Mouse (Mus musculus): ENCODE measurements around the gene Prickle1. TPM values are rescaled to one million over a fixed set of nuclear protein-coding genes. Genes with fewer than 3 reads are reported as not detected.

Gene Prickle1
- polyA plus RNA-seq, 1 experiment from 2014 or later = 2.9 TPM

DNA sequence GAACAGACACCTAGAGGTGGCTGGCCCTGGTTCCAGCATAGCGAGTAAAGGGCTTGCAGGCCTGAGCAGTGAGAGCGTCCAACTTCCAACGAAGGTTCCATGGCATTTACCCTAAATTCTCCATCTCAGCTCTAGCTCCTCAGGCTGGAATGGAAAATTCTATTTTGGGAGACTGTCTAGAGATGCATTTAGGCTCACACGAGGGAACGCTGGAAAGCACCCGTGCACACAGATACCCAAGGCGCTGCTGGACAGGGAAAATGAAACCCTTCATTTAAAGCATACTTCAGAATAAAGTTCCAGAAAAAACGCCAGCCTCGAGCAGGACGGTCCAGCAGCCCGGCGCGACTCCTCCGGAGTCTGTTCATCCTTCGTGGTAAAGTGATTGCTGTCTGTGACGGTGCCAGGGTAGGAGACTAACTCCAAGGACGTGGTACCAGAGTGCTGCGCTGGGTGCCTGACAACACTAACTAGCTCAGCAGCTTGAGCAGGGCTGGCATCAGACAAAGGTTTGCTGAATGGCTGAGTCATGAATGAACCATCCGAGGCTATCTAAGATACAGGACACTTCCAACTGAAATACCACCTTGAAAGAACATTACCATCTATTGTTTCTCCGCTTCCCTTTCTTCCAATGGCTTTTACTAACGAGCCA is 57.0 kb downstream of the Prickle1 start:
- Histone ChIP-seq H3K27ac (ENCODE audit: low read length) (no peak overlapping the region), H3K9ac (ENCODE audit: low read depth, low read length) (no peak overlapping the region), H3K36me3 (ENCODE audit: control insufficient read depth, insufficient read depth) (no peaks in the 10 kb centered on the region), H3K4me3 (ENCODE audit: low read depth, low read length) (no peak overlapping the region), H3K4me2 (ENCODE audit: low read depth, low read length) (no peak overlapping the region), H3K27me3 (ENCODE audit: control insufficient read depth, insufficient read depth, low read depth, low read length) (no peaks in the 10 kb centered on the region), H3K4me1 (ENCODE audit: control insufficient read depth, low read depth, low read length) (peaks cover 2% of the 10 kb centered on the region), H3K9me3 (replicated peaks; ENCODE audit: control insufficient read depth, low read length) (no peaks in the 10 kb centered on the region)
- WGBS (ENCODE audit: insufficient replicate concordance) = 75% methylated on average over 21 of the region's 21 CpGs
- no peak for ATAC-seq (ENCODE audit: low read depth)

- peaks cover 2% of the 10 kb centered on the region for H3K4me1 ChIP-seq (ENCODE audit: control insufficient read depth, low read depth, low read length)
- no peaks in the 10 kb centered on the region for H3K9me3 ChIP-seq (replicated peaks; ENCODE audit: control insufficient read depth, low read length)
- no peak overlapping the region for H3K4me2 ChIP-seq (ENCODE audit: low read depth, low read length)
- H3K4me3 ChIP-seq (ENCODE audit: low read depth, low read length) = no peak overlapping the region
- ATAC-seq (ENCODE audit: low read depth) = no peak
- H3K27ac ChIP-seq (ENCODE audit: low read length) = no peak overlapping the region
- 64% methylated on average over 7 of the region's 7 CpGs for WGBS (ENCODE audit: insufficient replicate concordance)
- H3K36me3 ChIP-seq (ENCODE audit: control insufficient read depth, insufficient read depth) = no peaks in the 10 kb centered on the region
- no peak overlapping the region for H3K9ac ChIP-seq (ENCODE audit: low read depth, low read length)
- no peaks in the 10 kb centered on the region for H3K27me3 ChIP-seq (ENCODE audit: control insufficient read depth, insufficient read depth, low read depth, low read length)
Observed at GRCm38 (mm10) chr15:93537745-93538144, 57.9 kb downstream of the Prickle1 start.

GRCm38 (mm10) chr15:93536191-93536590 is 59.5 kb downstream of the Prickle1 start:
- Histone ChIP-seq H3K27ac (ENCODE audit: low read length) (no peak overlapping the region), H3K27me3 (ENCODE audit: control insufficient read depth, insufficient read depth, low read depth, low read length) (no peaks in the 10 kb centered on the region), H3K9me3 (replicated peaks; ENCODE audit: control insufficient read depth, low read length) (no peaks in the 10 kb centered on the region), H3K9ac (ENCODE audit: low read depth, low read length) (no peak overlapping the region), H3K4me1 (ENCODE audit: control insufficient read depth, low read depth, low read length) (peaks cover 2% of the 10 kb centered on the region), H3K4me3 (ENCODE audit: low read depth, low read length) (no peak overlapping the region), H3K36me3 (ENCODE audit: control insufficient read depth, insufficient read depth) (no peaks in the 10 kb centered on the region), H3K4me2 (ENCODE audit: low read depth, low read length) (no peak overlapping the region)
- no peak for ATAC-seq (ENCODE audit: low read depth)
- WGBS (ENCODE audit: insufficient replicate concordance) = 51% methylated on average over 4 of the region's 4 CpGs

- whole genome bisulfite sequencing (ENCODE audit: insufficient replicate concordance) = 53% methylated on average over 3 of the region's 3 CpGs
- Histone ChIP-seq H3K27ac (ENCODE audit: low read length) (no peak overlapping the region), H3K9ac (ENCODE audit: low read depth, low read length) (no peak overlapping the region), H3K27me3 (ENCODE audit: control insufficient read depth, insufficient read depth, low read depth, low read length) (no peaks in the 10 kb centered on the region), H3K36me3 (ENCODE audit: control insufficient read depth, insufficient read depth) (no peaks in the 10 kb centered on the region), H3K4me3 (ENCODE audit: low read depth, low read length) (no peak overlapping the region), H3K4me2 (ENCODE audit: low read depth, low read length) (no peak overlapping the region), H3K9me3 (replicated peaks; ENCODE audit: control insufficient read depth, low read length) (no peaks in the 10 kb centered on the region), H3K4me1 (ENCODE audit: control insufficient read depth, low read depth, low read length) (peaks cover 4% of the 10 kb centered on the region)
- ATAC-seq (ENCODE audit: low read depth) = no peak
Observed at GRCm38 (mm10) chr15:93530703-93531032, 65.0 kb downstream of the Prickle1 start.

GRCm38 (mm10) chr15:93529831-93530702 is 65.6 kb downstream of the Prickle1 start:
- Histone ChIP-seq H3K36me3 (ENCODE audit: control insufficient read depth, insufficient read depth) (no peaks in the 10 kb centered on the region), H3K9ac (ENCODE audit: low read depth, low read length) (no peak overlapping the region), H3K4me3 (ENCODE audit: low read depth, low read length) (no peak overlapping the region), H3K27ac (ENCODE audit: low read length) (no peak overlapping the region), H3K4me1 (ENCODE audit: control insufficient read depth, low read depth, low read length) (peaks cover 6% of the 10 kb centered on the region), H3K9me3 (replicated peaks; ENCODE audit: control insufficient read depth, low read length) (no peaks in the 10 kb centered on the region), H3K27me3 (ENCODE audit: control insufficient read depth, insufficient read depth, low read depth, low read length) (no peaks in the 10 kb centered on the region), H3K4me2 (ENCODE audit: low read depth, low read length) (no peak overlapping the region)
- WGBS (ENCODE audit: insufficient replicate concordance) = 35% methylated on average over 12 of the region's 12 CpGs
- no peak for ATAC-seq (ENCODE audit: low read depth)

DNA sequence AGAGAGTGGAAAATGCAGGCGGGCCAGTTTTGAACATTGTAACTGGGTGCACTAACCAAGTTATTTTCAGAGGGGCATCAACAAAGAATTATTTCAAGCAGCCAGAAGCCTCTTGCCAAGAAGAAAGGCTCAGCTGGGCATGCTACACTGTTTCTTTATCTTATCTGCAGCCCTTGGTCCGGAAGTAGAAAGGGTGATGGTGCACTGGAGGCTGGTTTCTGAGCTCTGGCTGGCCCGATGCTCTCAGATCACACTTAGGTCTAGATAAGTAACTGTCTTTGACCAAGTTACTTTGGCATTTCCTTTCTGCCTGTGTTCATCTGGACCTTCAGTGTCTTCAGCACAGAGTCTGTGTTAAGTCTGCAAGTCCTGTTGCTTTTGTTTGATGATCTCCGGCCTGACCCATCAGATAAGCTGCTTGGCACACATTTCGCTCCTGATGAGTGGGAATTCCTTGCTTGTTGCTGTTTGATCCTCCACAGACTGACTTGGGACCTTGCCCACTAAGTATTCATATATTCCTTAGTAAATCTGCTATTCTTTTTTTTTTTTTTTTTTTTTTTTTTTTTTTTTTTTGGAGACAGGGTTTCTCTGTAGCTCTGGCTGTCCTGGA is 70.3 kb downstream of the Prickle1 start:
- WGBS (ENCODE audit: insufficient replicate concordance) = 20% methylated on average over 5 of the region's 5 CpGs
- H3K27me3 ChIP-seq (ENCODE audit: control insufficient read depth, insufficient read depth, low read depth, low read length) = peaks cover 1% of the 10 kb centered on the region; the same call in 1 of the 2 replicates

DNA sequence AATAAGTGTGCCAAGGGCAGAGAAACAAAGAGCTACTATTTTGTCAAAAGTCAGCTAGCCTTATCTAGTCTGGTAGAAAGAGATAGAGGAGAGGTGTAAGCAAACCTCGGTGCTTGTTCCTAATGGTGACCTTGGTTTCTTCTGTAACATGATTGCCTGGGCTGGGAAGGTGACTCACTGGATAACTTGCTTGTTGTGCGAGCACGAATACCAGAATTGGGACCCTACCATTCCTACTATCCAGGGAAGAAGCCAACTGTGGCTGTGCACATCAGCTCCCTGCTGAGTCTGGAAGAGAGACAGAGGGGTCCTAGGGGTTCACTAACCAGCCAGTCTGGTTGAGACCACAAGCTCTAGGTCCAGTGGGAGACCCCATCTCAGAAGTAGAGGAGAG is 73.9 kb downstream of the Prickle1 start:
- Histone ChIP-seq H3K9me3 (replicated peaks; ENCODE audit: control insufficient read depth, low read length) (no peaks in the 10 kb centered on the region), H3K27me3 (ENCODE audit: control insufficient read depth, insufficient read depth, low read depth, low read length) (peaks cover 33% of the 10 kb centered on the region), H3K4me3 (ENCODE audit: low read depth, low read length) (no peak overlapping the region), H3K9ac (ENCODE audit: low read depth, low read length) (no peak overlapping the region), H3K27ac (ENCODE audit: low read length) (no peak overlapping the region), H3K36me3 (ENCODE audit: control insufficient read depth, insufficient read depth) (no peaks in the 10 kb centered on the region), H3K4me2 (ENCODE audit: low read depth, low read length) (no peak overlapping the region), H3K4me1 (ENCODE audit: control insufficient read depth, low read depth, low read length) (peaks cover 13% of the 10 kb centered on the region)
- 16% methylated on average over 3 of the region's 3 CpGs for WGBS (ENCODE audit: insufficient replicate concordance)
- no peak for ATAC-seq (ENCODE audit: low read depth)

More for the DNA sequence above, 70.3 kb downstream of the Prickle1 start:
- Histone ChIP-seq H3K9ac (ENCODE audit: low read depth, low read length) (no peak overlapping the region), H3K4me2 (ENCODE audit: low read depth, low read length) (no peak overlapping the region), H3K4me3 (ENCODE audit: low read depth, low read length) (no peak overlapping the region), H3K4me1 (ENCODE audit: control insufficient read depth, low read depth, low read length) (peaks cover 6% of the 10 kb centered on the region), H3K27ac (ENCODE audit: low read length) (no peak overlapping the region), H3K36me3 (ENCODE audit: control insufficient read depth, insufficient read depth) (no peaks in the 10 kb centered on the region), H3K9me3 (replicated peaks; ENCODE audit: control insufficient read depth, low read length) (no peaks in the 10 kb centered on the region)
- ATAC-seq (ENCODE audit: low read depth) = no peak

DNA sequence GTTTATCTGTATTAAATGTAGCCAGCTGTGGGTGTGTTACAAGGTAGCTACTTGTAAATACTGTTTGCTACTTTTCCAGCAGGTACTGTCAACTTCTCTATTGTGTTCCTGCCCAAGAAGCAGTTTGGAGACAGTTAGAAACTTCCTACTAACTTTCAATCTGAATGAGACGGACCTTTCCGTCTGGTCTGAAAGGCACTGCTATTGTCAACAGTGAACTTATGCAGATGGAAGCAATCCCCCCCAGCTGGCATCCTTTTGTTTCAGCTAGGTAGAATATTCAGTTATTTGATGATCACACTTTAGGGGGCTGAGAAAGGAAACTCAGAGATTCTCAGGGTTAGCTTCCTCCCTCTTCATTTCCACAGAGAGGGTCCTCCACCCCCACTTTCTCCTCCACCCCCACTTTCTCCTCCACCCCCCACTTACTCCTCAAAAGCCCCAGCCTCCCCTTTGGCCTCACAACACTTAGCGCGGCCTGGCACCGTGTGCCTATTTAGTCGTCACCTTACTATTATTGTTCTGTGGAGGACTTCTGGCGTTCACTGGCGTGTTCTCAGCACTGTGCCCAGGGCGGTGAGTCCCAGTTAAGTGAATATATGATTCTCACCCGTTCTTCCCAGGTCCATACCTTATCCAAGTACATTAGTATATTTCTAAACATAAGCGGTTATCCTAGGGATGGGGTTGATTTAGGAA is 74.5 kb downstream of the Prickle1 start:
- H3K27me3 ChIP-seq (ENCODE audit: control insufficient read depth, insufficient read depth, low read depth, low read length) = peaks cover 33% of the 10 kb centered on the region
- WGBS (ENCODE audit: insufficient replicate concordance) = 54% methylated on average over 11 of the region's 11 CpGs
- no peak overlapping the region for H3K4me2 ChIP-seq (ENCODE audit: low read depth, low read length)
- no peak overlapping the region for H3K27ac ChIP-seq (ENCODE audit: low read length)
- no peaks in the 10 kb centered on the region for H3K36me3 ChIP-seq (ENCODE audit: control insufficient read depth, insufficient read depth)
- H3K9ac ChIP-seq (ENCODE audit: low read depth, low read length) = no peak overlapping the region
- H3K4me1 ChIP-seq (ENCODE audit: control insufficient read depth, low read depth, low read length) = peaks cover 13% of the 10 kb centered on the region
- H3K9me3 ChIP-seq (replicated peaks; ENCODE audit: control insufficient read depth, low read length) = no peaks in the 10 kb centered on the region
- no peak for ATAC-seq (ENCODE audit: low read depth)
- H3K4me3 ChIP-seq (ENCODE audit: low read depth, low read length) = no peak overlapping the region
